Mouse (Mus musculus): ENCODE data around the gene Slc26a6. TPM values are rescaled to one million over a fixed set of nuclear protein-coding genes. Genes with fewer than 3 reads are reported as not detected.
A peak's percentile ranks its signal among the peaks of the same experiment; 100 is the strongest.

Gene Slc26a6
- polyA plus RNA-seq, 1 experiment: 4.3 TPM

DNA sequence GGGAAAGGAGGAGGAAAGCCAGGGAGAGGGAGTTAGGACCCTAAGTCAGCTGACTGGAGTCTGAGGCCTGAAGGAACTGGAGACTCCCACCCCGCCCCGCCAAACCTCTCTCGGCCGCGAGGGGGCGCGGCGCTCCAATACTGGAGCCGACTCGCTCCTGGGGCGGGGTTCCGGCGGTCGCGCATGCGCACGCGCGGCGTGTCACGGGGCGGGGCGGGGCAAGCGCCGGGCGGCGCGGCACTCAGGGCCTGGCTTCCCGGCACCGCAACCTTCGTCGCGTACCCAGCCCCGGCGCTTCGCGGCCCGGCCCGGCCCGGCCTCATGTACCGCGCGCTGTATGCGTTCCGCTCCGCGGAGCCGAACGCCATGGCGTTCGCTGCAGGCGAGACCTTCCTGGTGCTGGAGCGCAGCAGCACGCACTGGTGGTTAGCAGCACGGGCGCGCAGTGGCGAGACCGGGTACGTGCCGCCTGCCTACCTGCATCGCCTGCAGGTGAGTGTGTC is 44.9 kb upstream of the Slc26a6 start, which contains the start of gene Nckipsd:
TSS of gene Nckipsd (plus strand) at position 206 of the 503 bp plus-strand sequence.
- H3K36me3 ChIP-seq (ENCODE audit: control insufficient read depth, insufficient read depth): peaks cover 40% of the 10 kb centered on the region
- H3K79me2 ChIP-seq (ENCODE audit: control insufficient read depth, insufficient read depth): no peaks in the 10 kb centered on the region
- TF ChIP-seq MYOG (IDR thresholded peaks at IDR 0.05; ENCODE audit: control insufficient read depth, extremely low read depth, insufficient read length) (no peak), USF1 (IDR thresholded peaks at IDR 0.05; ENCODE audit: low read depth) (peak; percentile 20), CTCF (IDR thresholded peaks at IDR 0.05; ENCODE audit: control insufficient read depth, insufficient read depth, insufficient read length) (peak; percentile 88)

GRCm38 (mm10) chr9:108809188-108809587 is 43.9 kb upstream of the Slc26a6 start:
- Histone ChIP-seq H3K36me3 (ENCODE audit: control insufficient read depth, insufficient read depth) (peaks cover 30% of the 10 kb centered on the region), H3K79me2 (ENCODE audit: control insufficient read depth, insufficient read depth) (no peaks in the 10 kb centered on the region), H3K79me3 (ENCODE audit: low read depth) (no peaks in the 10 kb centered on the region), H3ac (ENCODE audit: control insufficient read depth, insufficient read length, low read depth) (no peak overlapping the region), H3K4me3 (ENCODE audit: insufficient read depth, poor library complexity, severe bottlenecking) (peak overlapping the region; percentile 50), H3K27me3 (ENCODE audit: control insufficient read depth, insufficient read depth, insufficient read length) (no peaks in the 10 kb centered on the region)
- no peak for TF ChIP-seq CTCF (IDR thresholded peaks at IDR 0.05; ENCODE audit: control insufficient read depth, insufficient read depth, insufficient read length)
- no peak for TF ChIP-seq FOSL1 (IDR thresholded peaks at IDR 0.05; ENCODE audit: insufficient read depth, low read length, poor library complexity, severe bottlenecking)
- no peak for TF ChIP-seq MYOD1 (IDR thresholded peaks at IDR 0.05; ENCODE audit: control insufficient read depth, insufficient read length, low read depth)
- TF ChIP-seq USF1 (IDR thresholded peaks at IDR 0.05; ENCODE audit: low read depth): no peak
- TF ChIP-seq MAX (IDR thresholded peaks at IDR 0.05): no peak
- no peak for TF ChIP-seq MYOG (IDR thresholded peaks at IDR 0.05; ENCODE audit: control insufficient read depth, extremely low read depth, insufficient read length)
- no peak for TF ChIP-seq CEBPB (IDR thresholded peaks at IDR 0.05; ENCODE audit: low read depth)

More for the DNA sequence above, 44.9 kb upstream of the Slc26a6 start, which contains the start of gene Nckipsd:
- H3K27me3 ChIP-seq (ENCODE audit: control insufficient read depth, insufficient read depth, insufficient read length): no peaks in the 10 kb centered on the region
- H3K4me3 ChIP-seq (ENCODE audit: insufficient read depth, poor library complexity, severe bottlenecking): peak within 1 kb of the TSS; percentile 50
- H3K79me3 ChIP-seq (ENCODE audit: low read depth): no peaks in the 10 kb centered on the region
- peak within 1 kb of the TSS; percentile 90 for H3ac ChIP-seq (ENCODE audit: control insufficient read depth, insufficient read length, low read depth)

DNA sequence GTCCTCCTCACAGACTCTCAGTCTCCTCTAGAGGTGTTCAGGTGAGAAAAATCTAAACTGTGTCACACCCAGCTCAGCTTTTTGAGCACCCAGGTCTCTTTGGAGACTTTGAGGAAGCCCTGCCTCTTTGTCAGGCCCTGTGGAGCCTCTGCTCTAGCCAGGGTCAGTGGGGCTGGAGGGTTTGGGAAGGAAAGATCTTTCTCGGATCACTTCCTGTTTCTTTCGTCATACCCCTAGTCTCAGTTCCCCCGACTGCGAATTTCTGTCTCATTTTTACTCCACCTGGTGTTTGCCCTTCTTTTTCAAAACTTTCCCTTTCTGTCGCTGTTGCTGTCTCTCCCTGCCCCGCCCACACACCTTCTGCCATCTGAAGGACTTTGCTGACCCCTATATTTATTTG is 43.4 kb upstream of the Slc26a6 start:
- H3K36me3 ChIP-seq (ENCODE audit: control insufficient read depth, insufficient read depth): peaks cover 25% of the 10 kb centered on the region
- no peak for TF ChIP-seq FOSL1 (IDR thresholded peaks at IDR 0.05; ENCODE audit: insufficient read depth, low read length, poor library complexity, severe bottlenecking)
- TF ChIP-seq CTCF (IDR thresholded peaks at IDR 0.05; ENCODE audit: control insufficient read depth, insufficient read depth, insufficient read length): no peak
- no peak for TF ChIP-seq USF1 (IDR thresholded peaks at IDR 0.05; ENCODE audit: low read depth)
- TF ChIP-seq MAX (IDR thresholded peaks at IDR 0.05): no peak
- no peak for TF ChIP-seq MYOD1 (IDR thresholded peaks at IDR 0.05; ENCODE audit: control insufficient read depth, insufficient read length, low read depth)
- TF ChIP-seq CEBPB (IDR thresholded peaks at IDR 0.05; ENCODE audit: low read depth): no peak
- TF ChIP-seq MYOG (IDR thresholded peaks at IDR 0.05; ENCODE audit: control insufficient read depth, extremely low read depth, insufficient read length): no peak
- H3K4me3 ChIP-seq (ENCODE audit: insufficient read depth, poor library complexity, severe bottlenecking): no peak overlapping the region
- no peaks in the 10 kb centered on the region for H3K79me3 ChIP-seq (ENCODE audit: low read depth)
- no peaks in the 10 kb centered on the region for H3K27me3 ChIP-seq (ENCODE audit: control insufficient read depth, insufficient read depth, insufficient read length)
- no peaks in the 10 kb centered on the region for H3K79me2 ChIP-seq (ENCODE audit: control insufficient read depth, insufficient read depth)
- no peak overlapping the region for H3ac ChIP-seq (ENCODE audit: control insufficient read depth, insufficient read length, low read depth)

GRCm38 (mm10) chr9:108810516-108810915 is 42.6 kb upstream of the Slc26a6 start:
- no peaks in the 10 kb centered on the region for H3K79me3 ChIP-seq (ENCODE audit: low read depth)
- H3K4me3 ChIP-seq (ENCODE audit: insufficient read depth, poor library complexity, severe bottlenecking): no peak overlapping the region
- no peaks in the 10 kb centered on the region for H3K27me3 ChIP-seq (ENCODE audit: control insufficient read depth, insufficient read depth, insufficient read length)
- TF ChIP-seq CTCF (IDR thresholded peaks at IDR 0.05; ENCODE audit: control insufficient read depth, insufficient read depth, insufficient read length) (no peak), FOSL1 (IDR thresholded peaks at IDR 0.05; ENCODE audit: insufficient read depth, low read length, poor library complexity, severe bottlenecking) (no peak), MYOG (IDR thresholded peaks at IDR 0.05; ENCODE audit: control insufficient read depth, extremely low read depth, insufficient read length) (no peak)
- H3K79me2 ChIP-seq (ENCODE audit: control insufficient read depth, insufficient read depth): no peaks in the 10 kb centered on the region
- H3ac ChIP-seq (ENCODE audit: control insufficient read depth, insufficient read length, low read depth): no peak overlapping the region
- peaks cover 18% of the 10 kb centered on the region for H3K36me3 ChIP-seq (ENCODE audit: control insufficient read depth, insufficient read depth)

GRCm38 (mm10) chr9:108815557-108815956 is 37.5 kb upstream of the Slc26a6 start:
- Histone ChIP-seq H3K79me3 (ENCODE audit: low read depth) (no peaks in the 10 kb centered on the region), H3K79me2 (ENCODE audit: control insufficient read depth, insufficient read depth) (no peaks in the 10 kb centered on the region), H3K36me3 (ENCODE audit: control insufficient read depth, insufficient read depth) (no peaks in the 10 kb centered on the region), H3K27me3 (ENCODE audit: control insufficient read depth, insufficient read depth, insufficient read length) (no peaks in the 10 kb centered on the region), H3ac (ENCODE audit: control insufficient read depth, insufficient read length, low read depth) (no peak overlapping the region), H3K4me3 (ENCODE audit: insufficient read depth, poor library complexity, severe bottlenecking) (no peak overlapping the region)
- TF ChIP-seq MYOD1 (IDR thresholded peaks at IDR 0.05; ENCODE audit: control insufficient read depth, insufficient read length, low read depth): no peak

DNA sequence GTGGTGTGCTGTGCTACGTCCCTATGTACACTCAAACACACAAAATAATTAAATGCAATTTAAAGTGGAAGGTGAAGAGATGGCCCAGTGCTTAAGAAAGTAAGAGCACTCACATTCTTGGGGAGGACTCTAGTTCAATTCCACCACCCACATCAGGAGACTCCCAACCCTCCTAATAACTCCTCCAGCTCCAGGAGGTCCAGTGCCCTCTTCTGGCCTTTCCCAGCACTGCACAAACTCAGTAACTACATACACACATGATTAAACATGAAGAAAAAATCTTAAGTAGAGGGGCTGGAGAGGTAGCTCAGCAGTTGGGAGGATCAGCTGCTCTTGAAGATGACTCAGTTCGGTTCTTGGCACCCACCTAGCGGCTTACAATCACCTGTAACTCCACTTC is 33.6 kb upstream of the Slc26a6 start:
- no peak overlapping the region for H3K4me3 ChIP-seq (ENCODE audit: insufficient read depth, poor library complexity, severe bottlenecking)
- H3ac ChIP-seq (ENCODE audit: control insufficient read depth, insufficient read length, low read depth): no peak overlapping the region
- H3K79me2 ChIP-seq (ENCODE audit: control insufficient read depth, insufficient read depth): no peaks in the 10 kb centered on the region
- TF ChIP-seq CEBPB (IDR thresholded peaks at IDR 0.05; ENCODE audit: low read depth): no peak
- peak; percentile 6 for TF ChIP-seq CTCF (IDR thresholded peaks at IDR 0.05; ENCODE audit: control insufficient read depth, insufficient read depth, insufficient read length)
- no peak for TF ChIP-seq FOSL1 (IDR thresholded peaks at IDR 0.05; ENCODE audit: insufficient read depth, low read length, poor library complexity, severe bottlenecking)
- TF ChIP-seq MYOG (IDR thresholded peaks at IDR 0.05; ENCODE audit: control insufficient read depth, extremely low read depth, insufficient read length): no peak
- H3K79me3 ChIP-seq (ENCODE audit: low read depth): no peaks in the 10 kb centered on the region
- no peaks in the 10 kb centered on the region for H3K36me3 ChIP-seq (ENCODE audit: control insufficient read depth, insufficient read depth)
- H3K27me3 ChIP-seq (ENCODE audit: control insufficient read depth, insufficient read depth, insufficient read length): peaks cover 17% of the 10 kb centered on the region
